Mouse (Mus musculus) lung, postnatal 0 days (tissue): Measurements from ENCODE around the gene Rnf150.

ENCODE experiments used
- CTCF ChIP-seq: IDR thresholded peaks from 2 replicates; pipeline ENCODE4 v1.5.1; 2016; ENCODE audit warnings: antibody characterized with exemption, mild to moderate bottlenecking
- EP300 ChIP-seq: IDR thresholded peaks from 2 replicates; pipeline ENCODE4 v1.6.1; 2016; ENCODE audit warnings: antibody characterized with exemption, mild to moderate bottlenecking, control low read depth

DNA sequence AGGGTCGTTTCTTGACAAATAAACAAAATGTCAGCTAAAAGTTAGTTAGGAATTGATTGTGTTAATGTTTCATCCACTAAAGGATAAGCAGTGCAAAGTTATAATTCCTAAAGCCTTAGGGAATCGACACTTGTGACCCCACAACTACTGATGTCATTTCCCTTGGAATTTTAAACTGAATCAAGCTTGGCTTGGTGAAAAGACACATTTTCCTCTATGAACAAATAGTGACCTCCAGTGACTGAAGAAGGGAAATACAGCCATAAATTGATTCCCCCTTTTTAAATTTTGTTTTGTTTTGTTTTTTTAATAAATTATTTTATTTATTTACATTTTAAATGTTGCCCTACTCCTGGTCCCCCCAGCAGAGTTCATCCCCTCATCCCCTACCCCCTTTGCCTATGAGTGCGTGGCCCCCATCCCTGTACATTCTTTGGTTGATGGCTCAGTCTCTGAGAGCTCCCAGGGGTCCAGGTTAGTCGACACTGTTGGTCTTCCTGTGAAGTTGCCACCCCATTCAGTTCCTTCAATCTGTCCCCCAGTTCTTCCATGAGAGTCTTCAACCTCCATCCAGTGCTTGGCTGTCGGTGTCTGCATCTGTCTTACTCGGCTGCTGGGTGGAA is 21.5 kb upstream of the Rnf150 start:
- TF ChIP-seq CTCF, result peak; percentile 59
- TF ChIP-seq EP300, result no peak
